In genomic region chr3:42661956-42662355, GRCm38 (mm10) we compare ENCODE assay signal across 26 mouse cellular contexts.
DNase-seq lines count a peak whose midpoint lies in the region; ATAC-seq and TF ChIP-seq lines count a peak whose summit lies in the region.
"Had no signal": no experiment of that assay in that cellular context is flagged by ENCODE, and none has a peak within 500 bp of the region (broad histone marks: within the 10 kb centered on the region; RNA-seq: fewer than 3 reads in every experiment).

No protein-coding gene starts in this region.

- H3K4me3 ChIP-seq in embryonic facial prominence, embryonic 14.5 days (ENCODE audit: low read depth, low read length): no peak overlapping the region
- no peak overlapping the region for H3K4me3 ChIP-seq in embryonic facial prominence, embryonic 10.5 days
- no peak overlapping the region for H3K4me3 ChIP-seq in C2C12 (ENCODE audit: insufficient read depth, poor library complexity, severe bottlenecking)
- H3K4me3 ChIP-seq in embryonic fibroblast, embryonic 13.5 days (ENCODE audit: insufficient read depth, low read length): no peak overlapping the region
- no peak overlapping the region for H3K4me3 ChIP-seq in liver, embryonic 12.5 days
- H3K4me3 ChIP-seq: embryonic facial prominence, embryonic 12.5 days; forebrain, embryonic 10.5 days; forebrain, embryonic 13.5 days; heart, adult 2 months; heart, embryonic 10.5 days; heart, embryonic 13.5 days had no signal

- WGBS in embryonic facial prominence, embryonic 14.5 days: 63% methylated on average over 2 of the region's 2 CpGs
- WGBS in embryonic facial prominence, embryonic 10.5 days: 72% methylated on average over 2 of the region's 2 CpGs
- 53% methylated on average over 2 of the region's 2 CpGs for WGBS in liver, embryonic 12.5 days (ENCODE audit: insufficient replicate concordance)

- no peaks in the 10 kb centered on the region for H3K36me3 ChIP-seq in embryonic facial prominence, embryonic 14.5 days (ENCODE audit: control insufficient read depth, insufficient read depth, low read length)
- H3K36me3 ChIP-seq in embryonic facial prominence, embryonic 10.5 days (replicated peaks): no peaks in the 10 kb centered on the region
- H3K36me3 ChIP-seq in C2C12 (ENCODE audit: control insufficient read depth, insufficient read depth): no peaks in the 10 kb centered on the region
- H3K36me3 ChIP-seq in liver, embryonic 12.5 days: no peaks in the 10 kb centered on the region
- H3K36me3 ChIP-seq: embryonic facial prominence, embryonic 12.5 days; forebrain, embryonic 10.5 days; heart, embryonic 10.5 days; heart, embryonic 13.5 days had no signal

- no peaks in the 10 kb centered on the region for H3K9me3 ChIP-seq in embryonic facial prominence, embryonic 14.5 days (ENCODE audit: control insufficient read depth, low read length)
- H3K9me3 ChIP-seq in embryonic facial prominence, embryonic 10.5 days: no peaks in the 10 kb centered on the region
- H3K9me3 ChIP-seq in liver, embryonic 12.5 days (replicated peaks): 0 out of 2 replicates have a peak, but pooled peaks cover 3% of the 10 kb centered on the region
- H3K9me3 ChIP-seq: embryonic facial prominence, embryonic 12.5 days; forebrain, embryonic 10.5 days; forebrain, embryonic 13.5 days; heart, embryonic 10.5 days; heart, embryonic 13.5 days had no signal

- no peak for TF ChIP-seq POLR2A in embryonic fibroblast, embryonic 13.5 days (IDR thresholded peaks at IDR 0.05; ENCODE audit: low read depth, low read length)

- H3K27me3 ChIP-seq in embryonic facial prominence, embryonic 14.5 days (replicated peaks; ENCODE audit: control insufficient read depth, insufficient read depth, low read length): no peaks in the 10 kb centered on the region
- no peaks in the 10 kb centered on the region for H3K27me3 ChIP-seq in embryonic facial prominence, embryonic 10.5 days (replicated peaks; ENCODE audit: low read depth, poor library complexity, severe bottlenecking)
- no peaks in the 10 kb centered on the region for H3K27me3 ChIP-seq in C2C12 (ENCODE audit: control insufficient read depth, insufficient read depth, insufficient read length)
- H3K27me3 ChIP-seq in liver, embryonic 12.5 days (replicated peaks): no peaks in the 10 kb centered on the region
- H3K27me3 ChIP-seq: embryonic facial prominence, embryonic 12.5 days; forebrain, embryonic 13.5 days; heart, embryonic 13.5 days had no signal

- TF ChIP-seq CTCF in C2C12 (IDR thresholded peaks at IDR 0.05; ENCODE audit: control insufficient read depth, insufficient read depth, insufficient read length): no peak
- TF ChIP-seq CTCF in embryonic fibroblast, embryonic 13.5 days (IDR thresholded peaks at IDR 0.05; ENCODE audit: borderline replicate concordance, insufficient read depth, low read length): no peak

- peak; percentile 2 for DNase-seq in embryonic facial prominence, embryonic 14.5 days (ENCODE audit: low spot score)
- no peak for DNase-seq in embryonic facial prominence, embryonic 10.5 days (ENCODE audit: low spot score)
- DNase-seq in lung, postnatal 14 days: no peak
- DNase-seq: adrenal gland, adult 2 months; adrenal gland, postnatal 14 days; cerebellum, adult 11-12 months; cerebellum, adult 8-10 months; cerebellum, postnatal 14 days; gastrocnemius, postnatal 10 days; gastrocnemius, postnatal 36 days; heart, adult 2 months; heart, postnatal 14 days; heart, postnatal 4 days had no signal

- no peaks in the 10 kb centered on the region for H3K4me1 ChIP-seq in embryonic facial prominence, embryonic 14.5 days (ENCODE audit: control insufficient read depth, insufficient read depth, low read length)
- no peaks in the 10 kb centered on the region for H3K4me1 ChIP-seq in embryonic facial prominence, embryonic 10.5 days
- no peaks in the 10 kb centered on the region for H3K4me1 ChIP-seq in embryonic fibroblast, embryonic 13.5 days (ENCODE audit: control insufficient read depth, insufficient read depth, low read length)
- no peaks in the 10 kb centered on the region for H3K4me1 ChIP-seq in liver, embryonic 12.5 days
- H3K4me1 ChIP-seq: embryonic facial prominence, embryonic 12.5 days; forebrain, embryonic 10.5 days; forebrain, embryonic 13.5 days; heart, embryonic 10.5 days; heart, embryonic 13.5 days had no signal

- H3K79me3 ChIP-seq in C2C12 (ENCODE audit: low read depth): no peaks in the 10 kb centered on the region

- H3K79me2 ChIP-seq in C2C12 (ENCODE audit: control insufficient read depth, insufficient read depth): no peaks in the 10 kb centered on the region

- no peak for ATAC-seq in embryonic facial prominence, embryonic 14.5 days (ENCODE audit: low read depth)
- ATAC-seq in liver, embryonic 12.5 days: no peak
- ATAC-seq: forebrain, embryonic 13.5 days; forebrain, embryonic 16.5 days; hindbrain, postnatal 0 days; inflammation-experienced regulatory T-cells, adult 6 months; intestine, postnatal 0 days had no signal

- no peak overlapping the region for H3ac ChIP-seq in C2C12 (ENCODE audit: control insufficient read depth, insufficient read length, low read depth)

- H3K4me2 ChIP-seq in embryonic facial prominence, embryonic 14.5 days (ENCODE audit: low read depth, low read length): no peak overlapping the region
- H3K4me2 ChIP-seq in liver, embryonic 12.5 days: no peak overlapping the region
- H3K4me2 ChIP-seq: embryonic facial prominence, embryonic 12.5 days; forebrain, embryonic 13.5 days; heart, embryonic 13.5 days; hindbrain, embryonic 14.5 days had no signal

- H3K9ac ChIP-seq in embryonic facial prominence, embryonic 14.5 days (ENCODE audit: low read depth, low read length): no peak overlapping the region
- H3K9ac ChIP-seq in liver, embryonic 12.5 days: no peak overlapping the region
- H3K9ac ChIP-seq: embryonic facial prominence, embryonic 12.5 days; forebrain, embryonic 13.5 days; heart, embryonic 13.5 days; hindbrain, embryonic 14.5 days had no signal

- no peak overlapping the region for H3K27ac ChIP-seq in embryonic facial prominence, embryonic 14.5 days (replicated peaks; ENCODE audit: low read depth, low read length)
- H3K27ac ChIP-seq in embryonic facial prominence, embryonic 10.5 days (replicated peaks): no peak overlapping the region
- peak overlapping the region; percentile 68 for H3K27ac ChIP-seq in embryonic fibroblast, embryonic 13.5 days (ENCODE audit: insufficient read depth, low read length)
- H3K27ac ChIP-seq in liver, embryonic 12.5 days: no peak overlapping the region
- H3K27ac ChIP-seq: embryonic facial prominence, embryonic 12.5 days; forebrain, embryonic 10.5 days; forebrain, embryonic 13.5 days; heart, adult 2 months; heart, embryonic 10.5 days; heart, embryonic 13.5 days; hindbrain, embryonic 14.5 days; hindbrain, postnatal 0 days had no signal

TF ChIP-seq in C2C12, 6 proteins besides CTCF, POLR2A, EP300 and RAD21:
- TF ChIP-seq MYOD1 (IDR thresholded peaks at IDR 0.05; ENCODE audit: control insufficient read depth, insufficient read length, low read depth): no peak
- TF ChIP-seq CEBPB (IDR thresholded peaks at IDR 0.05; ENCODE audit: low read depth): peak; percentile 43
- no peak for TF ChIP-seq MYOG (IDR thresholded peaks at IDR 0.05; ENCODE audit: control insufficient read depth, extremely low read depth, insufficient read length)
- no peak for TF ChIP-seq USF1 (IDR thresholded peaks at IDR 0.05; ENCODE audit: low read depth)
- TF ChIP-seq MAX (IDR thresholded peaks at IDR 0.05): no peak
- TF ChIP-seq FOSL1 (IDR thresholded peaks at IDR 0.05; ENCODE audit: insufficient read depth, low read length, poor library complexity, severe bottlenecking): peak; percentile 17
